ENCODE assay signal across 9 mouse cellular contexts in the genomic region with DNA sequence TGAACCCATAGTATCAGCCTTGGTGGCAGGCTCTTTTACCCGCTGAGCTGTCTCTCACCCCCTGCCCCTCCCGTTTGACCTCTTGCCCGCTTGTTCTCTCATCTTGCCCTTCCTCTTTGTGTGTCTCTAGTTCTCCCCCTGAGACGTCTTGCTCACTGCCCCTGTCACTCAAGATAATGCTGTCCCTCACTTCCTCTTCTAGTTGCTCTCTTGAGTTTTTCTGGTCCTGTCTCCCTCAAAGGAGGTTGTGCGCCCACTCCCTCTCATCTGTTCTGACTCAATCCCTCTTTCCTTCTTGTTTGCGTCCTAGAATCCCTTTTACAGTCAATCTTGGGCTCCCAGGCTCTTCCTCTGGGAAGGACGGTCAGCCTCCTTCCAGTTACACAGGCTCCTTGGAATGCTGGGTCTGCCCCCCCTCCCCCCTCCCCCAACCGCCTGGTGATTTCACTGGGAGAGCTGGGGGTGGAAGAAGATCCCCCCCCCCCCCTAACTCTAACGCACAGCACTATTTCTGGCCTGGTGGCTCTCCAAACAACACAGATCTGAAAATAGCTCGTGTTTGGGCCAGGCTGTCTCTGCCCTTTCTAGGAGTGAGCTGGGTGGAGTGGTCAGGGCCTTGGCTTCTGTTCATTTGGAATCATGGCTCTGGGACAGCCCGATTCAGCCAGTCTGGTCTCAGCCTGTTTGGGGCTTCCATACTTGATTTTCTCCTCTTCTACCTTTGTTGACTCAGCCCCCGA. TPM values are rescaled to one million over a fixed set of nuclear protein-coding genes. Genes with fewer than 3 reads are reported as not detected.
A peak's percentile ranks its signal among the peaks of the same experiment; 100 is the strongest.
DNase-seq lines count a peak whose midpoint lies in the region; ATAC-seq and TF ChIP-seq lines count a peak whose summit lies in the region.
"Had no signal": no experiment of that assay in that cellular context is flagged by ENCODE, and none has a peak within 500 bp of the region (broad histone marks: within the 10 kb centered on the region; RNA-seq: fewer than 3 reads in every experiment).

No protein-coding gene starts in this region.

- intact Hi-C loops in heart, adult 2 months (cut with DNase I): no loop called here
- intact Hi-C loops in left cerebral cortex, postnatal 10 days (cut with DNase I): no loop called here

- H3K4me1 ChIP-seq in heart, adult 2 months (ENCODE audit: control insufficient read depth, insufficient read depth, low read length): peaks cover 41% of the 10 kb centered on the region

- ATAC-seq in cerebellum, adult (ENCODE audit: insufficient number of reproducible peaks, low FRiP score, low TSS enrichment): no peak
- ATAC-seq in Patski: no peak

- 14% methylated on average over 12 of the region's 12 CpGs for WGBS in heart, adult 2 months

- peak overlapping the region; percentile 89 for H3K27ac ChIP-seq in heart, adult 2 months
- H3K27ac ChIP-seq: hindbrain, embryonic 15.5 days had no signal

- TF ChIP-seq EP300 in heart, adult 2 months (IDR thresholded peaks at IDR 0.05; ENCODE audit: insufficient read depth, low read depth, low read length): peak; percentile 79; the same call in 1 of the 2 replicates

- H3K9ac ChIP-seq in heart, adult 2 months (ENCODE audit: low read depth, low read length): no peak overlapping the region; the same call in 1 of the 2 replicates
- H3K9ac ChIP-seq: hindbrain, embryonic 15.5 days had no signal

- no peaks in the 10 kb centered on the region for H3K36me3 ChIP-seq in heart, adult 2 months (ENCODE audit: control insufficient read depth, insufficient read depth, low read length)
- H3K36me3 ChIP-seq: hindbrain, embryonic 15.5 days had no signal

- H3K79me2 ChIP-seq in heart, adult 2 months (replicated peaks; ENCODE audit: control insufficient read depth, insufficient read depth, low read length): no peaks in the 10 kb centered on the region

- H3K27me3 ChIP-seq in Patski: no peaks in the 10 kb centered on the region
- no peaks in the 10 kb centered on the region for H3K27me3 ChIP-seq in heart, adult 2 months (ENCODE audit: control insufficient read depth, insufficient read depth, low read length)
- H3K27me3 ChIP-seq: hindbrain, embryonic 15.5 days had no signal

- in situ Hi-C loops in Patski (cut with MboI; ENCODE audit: low pct_unique_long_range_greater_than_20kb): loop anchor here (25.0 kb wide), 1 partner anchor 1364 kb away; no protein-coding TSS in a partner anchor

- TF ChIP-seq CTCF in Patski (IDR thresholded peaks at IDR 0.05): no peak
- TF ChIP-seq CTCF in heart, adult 2 months (IDR thresholded peaks at IDR 0.05): no peak

- POLR2A ChIA-PET in Patski (lab: Charles Lee): interaction anchor here (0.6 to 1.0 kb wide), 4 partner anchors 26 to 406 kb away, joined by 3 to 5 read pairs (median 3); no protein-coding TSS in a partner anchor

- no peak overlapping the region for H3K4me3 ChIP-seq in heart, adult 2 months
- H3K4me3 ChIP-seq: hindbrain, embryonic 15.5 days had no signal

- CTCF ChIA-PET in Patski (lab: Charles Lee): interaction anchor here (0.9 to 3.0 kb wide), 3 partner anchors 11 to 30 kb away, joined by 3 to 21 read pairs (median 3); no protein-coding TSS in a partner anchor

- TF ChIP-seq POLR2A in heart, adult 2 months (IDR thresholded peaks at IDR 0.05; ENCODE audit: insufficient read depth, low read depth, low read length): peak; percentile 35; the same call in 1 of the 2 replicates

- DNase-seq in cerebellum, adult 9-10 months: peak; percentile 19
- peak; percentile 85 for DNase-seq in Patski (ENCODE audit: low read depth, low spot score)
- DNase-seq in heart, adult 2 months: peak; percentile 56 to 80
- peak; percentile 17 to 66 for DNase-seq in kidney, postnatal 25 days
- peak; percentile 61 to 65 for DNase-seq in spleen, postnatal 36 days (ENCODE audit: low spot score in 2 of 2)
- no peak for DNase-seq in left cerebral cortex, postnatal 10 days (ENCODE audit: extremely low spot score in 1 of 2, low spot score in 2 of 2)
- DNase-seq in retina, postnatal 1 day: no peak

RNA-seq across cellular contexts. Expression of gene Serpine1, which starts 4.3 kb away (rescaled TPM):
- polyA plus RNA-seq in Patski (2021): 151 TPM
- 10 to 100 TPM; 24.0 to 29.6 TPM for total RNA-seq in heart, adult 2 months (2021)
- 21.9 and 41.8 TPM in 2 replicates for polyA plus RNA-seq in heart, adult 2 months (2012; rRNA removed)
- under 1 TPM; 0.71 to 0.97 TPM for total RNA-seq in left cerebral cortex, postnatal 10 days (2021)

RNA-seq across cellular contexts. Expression of gene Ap1s1, which starts 30.4 kb away (rescaled TPM):
- 240 TPM for polyA plus RNA-seq in Patski (2021)
- total RNA-seq in heart, adult 2 months (2021): 10 to 100 TPM; 33.9 to 36.8 TPM
- 23.4 and 38.6 TPM in 2 replicates for polyA plus RNA-seq in heart, adult 2 months (2012; rRNA removed)
- total RNA-seq in left cerebral cortex, postnatal 10 days (2021): 100 to 1,000 TPM; 228 to 230 TPM

RNA-seq across cellular contexts. Expression of gene Trim56, which starts 39.6 kb away (rescaled TPM):
- 35.6 TPM for polyA plus RNA-seq in Patski (2021)
- total RNA-seq in heart, adult 2 months (2021): 10 to 100 TPM; 19.0 to 22.2 TPM
- 6.9 and 7.5 TPM in 2 replicates for polyA plus RNA-seq in heart, adult 2 months (2012; rRNA removed)
- 1 to 10 TPM; 3.0 to 3.9 TPM for total RNA-seq in left cerebral cortex, postnatal 10 days (2021)

RNA-seq across cellular contexts. Expression of gene Vgf, which starts 50.2 kb away (rescaled TPM):
- polyA plus RNA-seq in Patski (2021): 0.89 TPM
- not detected for total RNA-seq in heart, adult 2 months (2021)
- 0.06 TPM in 2 replicates for polyA plus RNA-seq in heart, adult 2 months (2012; rRNA removed)
- 100 to 1,000 TPM; 200 to 207 TPM for total RNA-seq in left cerebral cortex, postnatal 10 days (2021)

Comparison
In these comparisons a context has a peak if more than half of its experiments do, and no peak if none do; other contexts are left out.
1. DNase-seq: peak in cerebellum, adult 9-10 months (single experiment), Patski (single experiment), heart, adult 2 months (2 of 2), kidney, postnatal 25 days (2 of 2) and spleen, postnatal 36 days (2 of 2); none in left cerebral cortex, postnatal 10 days (0 of 2) and retina, postnatal 1 day (single experiment).
2. RNA of gene Serpine1, which starts 4.3 kb away (total RNA-seq): 24.0 to 29.6 TPM in heart, adult 2 months; 0.71 to 0.97 TPM in left cerebral cortex, postnatal 10 days; every median in the first group is over 10 times any median in the second.
3. RNA of gene Ap1s1, which starts 30.4 kb away (total RNA-seq): 228 to 230 TPM in left cerebral cortex, postnatal 10 days; 33.9 to 36.8 TPM in heart, adult 2 months; every median in the first group is over 4 times any median in the second.
4. RNA of gene Trim56, which starts 39.6 kb away (total RNA-seq): 19.0 to 22.2 TPM in heart, adult 2 months; 3.0 to 3.9 TPM in left cerebral cortex, postnatal 10 days; every median in the first group is over 4 times any median in the second.